Mouse (Mus musculus): ENCODE measurements at regions not wholly inside any gene's neighbourhood (a gene's known extent, or its start where the extent isn't known, plus 50 kb on each side); places are given as distances from the start of the nearest gene placed in this dataset.
"Not testable (repeated sequence)": the region's sequence is repeated elsewhere in the genome, so short reads cannot be mapped to it uniquely, and the experiment has no call there.

GRCm38 (mm10) chr15:60333573-60334306, 317.3 kb upstream of the 4933412E24Rik start:
- no peak for DNase-seq

GRCm38 (mm10) chr15:60317577-60317976, 301.2 kb upstream of the 4933412E24Rik start:
- DNase-seq, result no peak

- DNase-seq, result no peak
Observed at GRCm38 (mm10) chr15:60315210-60315609, 298.8 kb upstream of the 4933412E24Rik start.

- DNase-seq, result no peak
Observed at GRCm38 (mm10) chr15:60309909-60310308, 293.5 kb upstream of the 4933412E24Rik start.

GRCm38 (mm10) chr15:60308968-60309367, 292.6 kb upstream of the 4933412E24Rik start:
- no peak for DNase-seq

- DNase-seq, result no peak
Observed at GRCm38 (mm10) chr15:60308126-60308525, 291.7 kb upstream of the 4933412E24Rik start.

- DNase-seq, result no peak
Observed at GRCm38 (mm10) chr15:60303501-60303900, 287.1 kb upstream of the 4933412E24Rik start.

GRCm38 (mm10) chr15:60301939-60302338, 285.5 kb upstream of the 4933412E24Rik start:
- no peak for DNase-seq

GRCm38 (mm10) chr15:60285321-60285720, 268.9 kb upstream of the 4933412E24Rik start:
- no peak for DNase-seq

GRCm38 (mm10) chr15:60280378-60280777, 264.0 kb upstream of the 4933412E24Rik start:
- no peak for DNase-seq

- not testable (repeated sequence) for DNase-seq
Observed at GRCm38 (mm10) chr15:60253661-60254060, 237.2 kb upstream of the 4933412E24Rik start.

- no peak for DNase-seq
Observed at GRCm38 (mm10) chr15:60226335-60226938, 210.0 kb upstream of the 4933412E24Rik start.

GRCm38 (mm10) chr15:60195070-60195469, 178.7 kb upstream of the 4933412E24Rik start:
- DNase-seq, result no peak

GRCm38 (mm10) chr15:60193157-60193556, 176.7 kb upstream of the 4933412E24Rik start:
- DNase-seq, result no peak

GRCm38 (mm10) chr15:60187002-60187715, 170.7 kb upstream of the 4933412E24Rik start:
- DNase-seq, result no peak

- DNase-seq, result no peak
Observed at GRCm38 (mm10) chr15:60141554-60142070, 125.2 kb upstream of the 4933412E24Rik start.

- no peak for DNase-seq
Observed at GRCm38 (mm10) chr15:60136671-60137070, 120.3 kb upstream of the 4933412E24Rik start.

- no peak for DNase-seq
Observed at GRCm38 (mm10) chr15:60134515-60134914, 118.1 kb upstream of the 4933412E24Rik start.

GRCm38 (mm10) chr15:60132701-60133100, 116.3 kb upstream of the 4933412E24Rik start:
- no peak for DNase-seq

- no peak for DNase-seq
Observed at GRCm38 (mm10) chr15:60124461-60124860, 108.0 kb upstream of the 4933412E24Rik start.

GRCm38 (mm10) chr15:60119926-60120325, 103.5 kb upstream of the 4933412E24Rik start:
- DNase-seq, result no peak

GRCm38 (mm10) chr15:60111885-60112284, 95.5 kb upstream of the 4933412E24Rik start:
- DNase-seq, result no peak

GRCm38 (mm10) chr15:60111046-60111445, 94.6 kb upstream of the 4933412E24Rik start:
- DNase-seq, result no peak

GRCm38 (mm10) chr15:60104126-60104525, 87.7 kb upstream of the 4933412E24Rik start:
- DNase-seq, result no peak
